Mouse (Mus musculus) brain, embryonic 14.5 days (tissue): ENCODE measurements around the gene Mrto4.

Source experiments
- CTCF ChIP-seq: fragments of 200-500 bp; IDR thresholded peaks from 2 replicates; pipeline ENCODE4 v1.5.1; 2012; ENCODE audit warnings: inconsistent platforms, mild to moderate bottlenecking, moderate library complexity, borderline replicate concordance; ENCODE audit not compliant: insufficient read depth, insufficient read length; ENCODE audit errors: extremely low read depth
- POLR2A ChIP-seq: fragments of 200-500 bp; IDR thresholded peaks from 2 replicates; pipeline ENCODE4 v1.6.1; 2012; ENCODE audit warnings: mild to moderate bottlenecking, inconsistent platforms, borderline replicate concordance; ENCODE audit not compliant: poor library complexity, insufficient read depth, insufficient read length, severe bottlenecking; ENCODE audit errors: extremely low read depth

DNA sequence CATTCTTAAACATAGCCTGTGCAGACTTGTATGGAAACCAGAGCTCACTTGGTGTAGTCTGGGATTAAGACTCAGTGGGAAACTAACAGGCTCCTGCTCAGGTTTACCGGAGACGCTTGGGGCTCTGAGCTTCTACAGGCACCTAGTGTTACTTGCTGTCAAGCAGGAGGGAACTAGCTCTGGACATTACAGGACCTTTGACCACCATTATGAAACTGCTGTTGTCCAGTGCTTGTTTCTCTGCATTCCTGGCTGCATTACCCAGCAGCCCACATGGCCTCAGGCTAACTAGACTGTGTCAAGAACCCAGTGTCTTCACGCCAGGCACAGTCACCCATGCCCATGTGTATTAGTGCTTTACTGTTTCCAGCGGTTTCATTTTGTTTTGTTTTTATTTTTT is 20.8 kb upstream of the Mrto4 start:
- TF ChIP-seq POLR2A (no peak), CTCF (no peak)
